Mouse (Mus musculus): ENCODE measurements at regions not wholly inside any gene's neighbourhood (a gene's known extent, or its start where the extent isn't known, plus 50 kb on each side); places are given as distances from the start of the nearest gene placed in this dataset.

DNA sequence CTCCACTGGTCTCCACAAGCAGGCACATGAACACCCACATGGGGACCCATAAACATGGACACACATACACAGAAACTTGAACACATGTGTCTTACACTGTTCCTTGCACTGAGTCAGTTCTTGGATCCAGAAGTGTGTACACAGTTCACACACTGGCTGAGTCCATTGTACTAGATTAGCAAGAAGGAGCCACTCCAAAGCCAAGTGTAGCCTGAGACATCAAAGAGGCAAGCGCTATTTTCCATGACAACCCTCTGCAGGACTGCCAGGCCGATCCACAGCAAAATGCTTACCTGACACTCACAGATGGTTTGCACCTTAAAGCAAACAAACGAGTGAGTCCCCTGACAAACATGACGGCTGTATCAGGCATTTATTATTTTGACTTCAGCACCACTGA is 52.8 kb upstream of the Tnrc6a start:
- no peaks in the 10 kb centered on the region for H3K79me2 ChIP-seq (ENCODE audit: control insufficient read depth, insufficient read depth, low read length, poor library complexity)
- no peak for DNase-seq (ENCODE audit: low read depth, low spot score)
- TF ChIP-seq TCF12 (IDR thresholded peaks at IDR 0.05; ENCODE audit: low read depth, low read length): no peak
- TF ChIP-seq MAZ (IDR thresholded peaks at IDR 0.05; ENCODE audit: low read depth, low read length): no peak
- no peak for TF ChIP-seq SIN3A (IDR thresholded peaks at IDR 0.05; ENCODE audit: low read length)
- TF ChIP-seq NELFE (IDR thresholded peaks at IDR 0.05; ENCODE audit: low read depth, low read length): no peak
- TF ChIP-seq TAL1 (IDR thresholded peaks at IDR 0.05; ENCODE audit: low read length): no peak
- TF ChIP-seq MEF2A (IDR thresholded peaks at IDR 0.05; ENCODE audit: extremely low read depth, insufficient replicate concordance, low read depth, low read length, poor library complexity, severe bottlenecking): no peak
- no peak for TF ChIP-seq MYC (IDR thresholded peaks at IDR 0.05; ENCODE audit: low read depth, low read length)
- no peak for TF ChIP-seq MYB (IDR thresholded peaks at IDR 0.05; ENCODE audit: low read depth, low read length)
- no peak for TF ChIP-seq BHLHE40 (IDR thresholded peaks at IDR 0.05; ENCODE audit: borderline replicate concordance, low read depth, low read length)
- TF ChIP-seq RAD21 (IDR thresholded peaks at IDR 0.05; ENCODE audit: low read depth, low read length): no peak
- no peak for TF ChIP-seq POLR2AphosphoS2 (IDR thresholded peaks at IDR 0.05; ENCODE audit: low read length)
- TF ChIP-seq ETS1 (IDR thresholded peaks at IDR 0.05; ENCODE audit: low read depth, low read length): no peak
- no peak for TF ChIP-seq ELF1 (IDR thresholded peaks at IDR 0.05; ENCODE audit: low read depth, low read length)
- no peak for TF ChIP-seq CTCF (IDR thresholded peaks at IDR 0.05 in 2 of 3, conservative IDR thresholded peaks at IDR 0.05 in 1 of 3; ENCODE audit: control insufficient read depth in 1 of 3, insufficient read depth in 1 of 3, low read depth in 2 of 3, low read length in 3 of 3, poor library complexity in 1 of 3, severe bottlenecking in 1 of 3)
- no peak for TF ChIP-seq USF2 (IDR thresholded peaks at IDR 0.05; ENCODE audit: borderline replicate concordance in 1 of 2, insufficient read depth in 1 of 2, low read depth in 1 of 2, low read length in 2 of 2)
- no peak for TF ChIP-seq GABPA (IDR thresholded peaks at IDR 0.05; ENCODE audit: low read depth, low read length)
- TF ChIP-seq EP300 (IDR thresholded peaks at IDR 0.05; ENCODE audit: low read depth in 1 of 2, low read length in 2 of 2): no peak
- TF ChIP-seq ZMIZ1 (IDR thresholded peaks at IDR 0.05; ENCODE audit: low read depth, low read length): no peak
- TF ChIP-seq ZKSCAN1 (IDR thresholded peaks at IDR 0.05; ENCODE audit: low read depth, low read length): no peak
- TF ChIP-seq KAT2A (conservative IDR thresholded peaks at IDR 0.05; ENCODE audit: low read depth, low read length): no peak
- peaks cover 0 to 8% of the 10 kb centered on the region in 2 experiments; a peak in 2 of 4 replicates for H3K4me1 ChIP-seq (ENCODE audit: control insufficient read depth in 1 of 2, insufficient read depth in 2 of 2, low read length in 2 of 2)
- H3K4me3 ChIP-seq (ENCODE audit: control insufficient read depth in 1 of 2, insufficient read depth in 1 of 2, low read depth in 2 of 2, low read length in 2 of 2): no peak overlapping the region
- no peak overlapping the region for H3K27ac ChIP-seq (ENCODE audit: control insufficient read depth, low read depth, low read length)
- H3K9ac ChIP-seq (ENCODE audit: control insufficient read depth, low read depth, low read length, poor library complexity, severe bottlenecking): no peak overlapping the region
- no peaks in the 10 kb centered on the region for H3K9me3 ChIP-seq (replicated peaks; ENCODE audit: insufficient read depth, low read length)
- no peaks in the 10 kb centered on the region for H3K27me3 ChIP-seq (ENCODE audit: control insufficient read depth in 1 of 2, insufficient read depth in 2 of 2, low read length in 2 of 2)
- no peaks in the 10 kb centered on the region for H3K36me3 ChIP-seq (ENCODE audit: control insufficient read depth in 1 of 2, insufficient read depth in 2 of 2, low read length in 2 of 2)

Data from MEL (cell line).